Mouse (Mus musculus): ENCODE data around the gene Soga3.

The Soga3 gene

GRCm38 (mm10) chr10:29208735-29209134 is 65.1 kb downstream of the Soga3 start:
- DNase-seq (ENCODE audit: low spot score) = no peak

DNA sequence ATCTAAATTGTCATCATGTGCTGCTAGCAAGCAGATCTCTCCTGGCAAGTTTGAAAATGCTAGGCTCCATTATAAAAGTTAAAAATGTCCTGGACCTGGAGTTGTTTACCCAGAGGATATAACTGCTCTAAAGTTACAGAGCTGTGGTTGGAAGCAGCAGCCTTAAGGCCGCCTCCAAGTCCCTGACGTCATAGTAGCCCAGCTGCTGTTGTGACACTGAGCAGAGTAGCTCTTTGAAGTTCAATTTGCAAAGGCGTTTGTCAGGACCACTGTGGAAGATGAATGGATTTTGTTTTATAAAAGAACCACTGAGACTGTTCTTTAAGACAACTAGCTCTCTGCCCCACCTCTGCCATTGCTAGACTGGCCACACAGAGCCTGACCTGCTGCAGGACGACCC is 67.8 kb downstream of the Soga3 start, which contains the start of gene 9330159F19Rik:
9330159F19Rik (plus strand) TSS at position 154 of the 400 bp plus-strand sequence.
- no peak for DNase-seq (ENCODE audit: low spot score)

GRCm38 (mm10) chr10:29213534-29214100 is 70.0 kb downstream of the Soga3 start:
- DNase-seq (ENCODE audit: low spot score) = no peak

- DNase-seq (ENCODE audit: low spot score) = no peak
Measured at GRCm38 (mm10) chr10:29216957-29217356, 73.3 kb downstream of the Soga3 start.

GRCm38 (mm10) chr10:29217451-29217850 is 73.8 kb downstream of the Soga3 start:
- DNase-seq (ENCODE audit: low spot score) = no peak

DNA sequence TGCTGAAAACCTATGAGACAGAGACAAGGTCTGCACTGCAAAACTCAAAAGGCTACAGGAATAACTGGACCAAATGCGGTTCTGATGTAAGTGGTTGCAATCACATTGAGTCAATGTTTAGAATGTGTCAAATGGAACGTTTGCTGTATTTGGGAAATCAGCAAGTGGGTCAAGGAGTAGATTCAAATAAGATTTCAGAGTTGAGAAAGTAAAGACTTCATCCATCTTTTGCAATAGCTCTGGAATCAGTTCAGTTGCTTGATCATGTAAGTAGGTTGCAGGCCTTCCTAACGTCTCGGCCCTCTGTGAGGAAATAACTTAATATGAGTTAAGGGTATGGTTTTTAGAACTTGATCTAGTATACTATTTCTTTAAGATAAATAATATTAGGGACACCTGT is 81.7 kb downstream of the Soga3 start:
- DNase-seq (ENCODE audit: low spot score) = no peak

GRCm38 (mm10) chr10:29231208-29231607 is 87.6 kb downstream of the Soga3 start:
- DNase-seq (ENCODE audit: low spot score) = no peak

Data from c-Kit-positive CD71-positive TER-119-positive erythroid progenitor cells, embryonic 14.5 days (primary cell).